Mouse (Mus musculus): ENCODE measurements around the gene Fry. TPM values are rescaled to one million over a fixed set of nuclear protein-coding genes. Genes with fewer than 3 reads are reported as not detected.

Gene Fry
- polyA plus RNA-seq, 1 experiment from 2014 or later = 3.2 TPM

DNA sequence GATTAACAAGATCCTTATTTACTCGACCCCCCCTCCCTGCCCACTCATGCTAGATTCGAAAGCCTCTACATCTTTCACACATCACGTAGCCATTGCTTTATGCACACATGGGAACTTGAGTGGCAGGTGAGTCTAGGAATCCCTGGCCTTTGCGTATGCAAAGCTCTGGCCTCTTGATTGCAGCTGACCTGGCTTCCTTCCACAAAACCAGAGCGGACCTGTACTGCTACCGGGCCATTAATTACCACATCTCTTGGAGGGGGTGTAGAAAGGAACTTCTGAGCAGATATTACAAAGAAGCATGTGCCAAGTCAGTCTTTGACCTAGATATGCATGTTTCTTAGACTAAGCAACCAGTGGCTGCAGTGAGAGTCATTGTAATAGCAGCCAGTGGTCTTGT is 55.4 kb downstream of the Fry start:
- 64% methylated on average over 6 of the region's 6 CpGs for WGBS (ENCODE audit: insufficient replicate concordance)
- 0 out of 2 replicates have a peak, but pooled peaks have one; percentile 16 for ATAC-seq
- Histone ChIP-seq H3K9me3 (ENCODE audit: low read length) (no peaks in the 10 kb centered on the region), H3K4me1 (ENCODE audit: insufficient read depth) (peaks cover 13% of the 10 kb centered on the region), H3K27me3 (ENCODE audit: insufficient read depth, low read length) (no peaks in the 10 kb centered on the region), H3K36me3 (replicated peaks; ENCODE audit: insufficient read depth, low read length) (no peaks in the 10 kb centered on the region), H3K4me3 (ENCODE audit: low read depth, low read length) (no peak overlapping the region), H3K4me2 (ENCODE audit: low read depth, low read length) (no peak overlapping the region), H3K9ac (replicated peaks) (no peak overlapping the region), H3K27ac (ENCODE audit: low read depth) (peak overlapping the region; percentile 29; the same call in 1 of the 2 replicates)
- no peak for TF ChIP-seq CTCF (IDR thresholded peaks at IDR 0.05; ENCODE audit: low read depth)
- TF ChIP-seq EP300 (IDR thresholded peaks at IDR 0.05; ENCODE audit: low read depth) = no peak
- DNase-seq = no peak

DNA sequence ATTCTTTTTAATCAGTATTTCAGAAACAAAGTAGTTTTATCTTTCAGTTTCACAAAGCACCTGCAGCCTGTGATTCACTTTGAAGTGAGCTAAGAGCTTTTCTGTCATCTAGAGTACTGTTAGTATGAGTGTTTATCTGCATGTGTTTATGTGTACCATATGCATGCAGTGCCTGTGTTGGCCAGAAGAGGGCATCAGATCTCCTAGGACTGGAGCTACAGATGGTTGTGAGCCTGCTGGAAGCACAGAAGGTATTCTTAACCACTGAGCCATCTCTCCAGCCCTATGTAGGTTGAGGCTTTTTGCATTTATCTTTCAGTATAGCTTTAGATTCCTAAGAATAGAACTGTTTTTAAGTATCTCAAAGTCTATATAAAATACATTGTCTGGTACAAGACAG is 56.5 kb downstream of the Fry start:
- no peaks in the 10 kb centered on the region for H3K27me3 ChIP-seq (ENCODE audit: insufficient read depth, low read length)
- H3K27ac ChIP-seq (ENCODE audit: low read depth) = no peak overlapping the region
- no peaks in the 10 kb centered on the region for H3K9me3 ChIP-seq (ENCODE audit: low read length)
- H3K4me2 ChIP-seq (ENCODE audit: low read depth, low read length) = no peak overlapping the region
- no peak for DNase-seq
- peaks cover 15% of the 10 kb centered on the region for H3K4me1 ChIP-seq (ENCODE audit: insufficient read depth)
- H3K36me3 ChIP-seq (replicated peaks; ENCODE audit: insufficient read depth, low read length) = no peaks in the 10 kb centered on the region
- TF ChIP-seq EP300 (IDR thresholded peaks at IDR 0.05; ENCODE audit: low read depth) (no peak), CTCF (IDR thresholded peaks at IDR 0.05; ENCODE audit: low read depth) (peak; percentile 41)
- no peak overlapping the region for H3K4me3 ChIP-seq (ENCODE audit: low read depth, low read length)
- no peak for ATAC-seq
- H3K9ac ChIP-seq (replicated peaks) = no peak overlapping the region

DNA sequence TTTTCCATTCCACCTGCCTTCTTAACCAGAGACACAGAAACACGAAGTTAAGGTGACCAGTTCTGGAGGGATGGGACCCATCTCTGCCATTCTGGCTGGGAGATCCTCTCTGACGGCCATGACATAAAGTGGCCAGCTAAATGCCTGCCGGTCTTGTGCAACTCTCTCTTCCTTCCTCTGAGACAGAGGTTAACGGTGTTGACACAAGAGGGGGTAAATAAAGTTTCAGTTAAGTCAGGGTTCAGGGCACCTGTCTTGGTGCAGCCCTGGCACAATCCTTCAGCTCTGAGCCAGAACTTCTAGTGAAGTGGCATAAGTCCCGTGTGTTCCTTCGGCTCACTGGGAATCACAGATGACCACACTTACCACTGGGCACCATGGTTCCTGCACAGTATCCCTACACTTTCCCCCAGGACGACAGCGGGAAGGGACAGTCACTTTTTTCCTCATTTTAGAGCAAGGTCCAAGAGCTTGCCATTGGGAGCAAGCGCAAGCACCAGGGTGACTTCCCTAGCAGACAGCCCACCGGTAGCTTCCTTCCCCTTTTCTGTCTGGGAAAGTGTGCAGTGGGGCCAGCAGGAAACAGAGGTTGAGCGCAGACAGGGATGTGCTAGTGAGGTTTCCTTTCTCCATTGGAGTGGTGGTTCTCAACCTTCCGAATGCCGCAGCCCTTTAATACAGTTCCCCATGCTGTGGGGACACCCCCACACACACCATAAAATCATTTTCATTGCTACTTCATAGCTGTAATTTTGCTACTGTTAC is 58.0 kb downstream of the Fry start:
- Histone ChIP-seq H3K27ac (ENCODE audit: low read depth) (peak overlapping the region; percentile 67), H3K9ac (replicated peaks) (no peak overlapping the region), H3K4me3 (ENCODE audit: low read depth, low read length) (no peak overlapping the region), H3K4me1 (ENCODE audit: insufficient read depth) (peaks cover 18% of the 10 kb centered on the region), H3K36me3 (replicated peaks; ENCODE audit: insufficient read depth, low read length) (no peaks in the 10 kb centered on the region), H3K27me3 (ENCODE audit: insufficient read depth, low read length) (no peaks in the 10 kb centered on the region), H3K4me2 (ENCODE audit: low read depth, low read length) (peak overlapping the region; percentile 51), H3K9me3 (ENCODE audit: low read length) (no peaks in the 10 kb centered on the region)
- ATAC-seq = peak; percentile 64
- 29% methylated on average over 13 of the region's 13 CpGs for WGBS (ENCODE audit: insufficient replicate concordance)
- TF ChIP-seq CTCF (IDR thresholded peaks at IDR 0.05; ENCODE audit: low read depth) (no peak), EP300 (IDR thresholded peaks at IDR 0.05; ENCODE audit: low read depth) (no peak)
- peak; percentile 23 for DNase-seq

DNA sequence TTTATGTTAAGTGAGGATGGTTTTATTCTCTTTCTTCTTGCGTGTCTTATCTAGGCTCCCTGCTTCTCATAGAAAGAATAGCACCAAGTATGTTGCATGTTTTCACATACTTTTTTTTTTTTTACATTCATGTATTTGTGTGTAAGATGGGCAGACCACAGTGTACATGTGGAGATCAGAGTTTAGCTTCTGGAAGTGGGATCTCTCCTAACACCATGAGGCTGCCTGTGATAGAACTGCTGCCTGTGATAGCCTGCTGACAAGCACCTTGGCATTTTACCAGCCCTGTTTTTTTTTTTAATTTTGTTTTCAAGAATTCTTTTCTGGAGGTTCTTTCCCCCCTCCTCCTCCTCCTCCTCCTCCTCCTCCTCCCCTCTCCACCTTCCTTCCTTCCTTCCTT is 59.3 kb downstream of the Fry start:
- no peaks in the 10 kb centered on the region for H3K27me3 ChIP-seq (ENCODE audit: insufficient read depth, low read length)
- H3K27ac ChIP-seq (ENCODE audit: low read depth) = no peak overlapping the region
- H3K9ac ChIP-seq (replicated peaks) = no peak overlapping the region
- no peaks in the 10 kb centered on the region for H3K9me3 ChIP-seq (ENCODE audit: low read length)
- TF ChIP-seq EP300 (IDR thresholded peaks at IDR 0.05; ENCODE audit: low read depth) (peak; percentile 56; the same call in 1 of the 2 replicates), CTCF (IDR thresholded peaks at IDR 0.05; ENCODE audit: low read depth) (no peak)
- WGBS (ENCODE audit: insufficient replicate concordance) = 57% methylated on average over 1 of the region's 1 CpGs
- H3K4me1 ChIP-seq (ENCODE audit: insufficient read depth) = peaks cover 18% of the 10 kb centered on the region
- no peak for DNase-seq
- H3K4me3 ChIP-seq (ENCODE audit: low read depth, low read length) = no peak overlapping the region
- ATAC-seq = peak; percentile 59; the same call in 1 of the 2 replicates
- H3K36me3 ChIP-seq (replicated peaks; ENCODE audit: insufficient read depth, low read length) = no peaks in the 10 kb centered on the region
- H3K4me2 ChIP-seq (ENCODE audit: low read depth, low read length) = no peak overlapping the region

DNA sequence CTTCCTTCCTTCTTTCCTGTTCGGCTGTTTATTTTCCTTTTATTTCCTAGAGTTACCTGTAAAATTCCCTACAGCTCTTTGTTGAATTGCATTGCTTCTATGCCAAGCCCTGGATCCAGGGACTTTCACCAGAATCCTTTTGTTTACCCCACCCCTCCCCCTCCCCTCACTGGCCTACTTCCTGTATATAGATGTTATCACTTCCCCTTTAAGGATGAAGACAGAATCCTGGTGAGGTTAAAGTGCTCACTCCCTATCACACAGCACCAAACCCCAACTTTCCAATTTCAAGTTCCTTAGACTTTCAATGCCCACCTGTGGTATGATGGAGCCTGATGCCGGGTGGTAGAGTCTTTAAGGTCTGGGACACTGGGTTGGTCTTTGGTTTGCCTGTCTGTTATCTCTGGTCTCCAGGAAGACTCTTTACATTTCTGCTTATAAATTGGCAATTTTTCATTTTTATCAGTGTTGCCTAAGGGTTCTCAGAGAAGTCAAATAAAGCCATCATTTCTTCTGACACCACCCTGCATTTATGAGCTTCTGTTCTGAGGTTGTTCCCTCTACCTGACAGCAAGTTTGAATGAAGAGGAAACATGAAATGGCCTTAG is 59.9 kb downstream of the Fry start:
- TF ChIP-seq CTCF (IDR thresholded peaks at IDR 0.05; ENCODE audit: low read depth) = no peak
- TF ChIP-seq EP300 (IDR thresholded peaks at IDR 0.05; ENCODE audit: low read depth) = peak; percentile 43; the same call in 1 of the 2 replicates
- peak; percentile 45 for ATAC-seq
- Histone ChIP-seq H3K4me1 (ENCODE audit: insufficient read depth) (peaks cover 16% of the 10 kb centered on the region), H3K4me2 (ENCODE audit: low read depth, low read length) (peak overlapping the region; percentile 6; the same call in 1 of the 2 replicates), H3K9ac (replicated peaks) (no peak overlapping the region), H3K27me3 (ENCODE audit: insufficient read depth, low read length) (no peaks in the 10 kb centered on the region), H3K27ac (ENCODE audit: low read depth) (0 out of 2 replicates have a peak overlapping the region, but pooled peaks have one; percentile 4), H3K4me3 (ENCODE audit: low read depth, low read length) (no peak overlapping the region), H3K9me3 (ENCODE audit: low read length) (no peaks in the 10 kb centered on the region), H3K36me3 (replicated peaks; ENCODE audit: insufficient read depth, low read length) (no peaks in the 10 kb centered on the region)
- WGBS (ENCODE audit: insufficient replicate concordance) = 55% methylated on average over 2 of the region's 2 CpGs
- peak; percentile 29 for DNase-seq

DNA sequence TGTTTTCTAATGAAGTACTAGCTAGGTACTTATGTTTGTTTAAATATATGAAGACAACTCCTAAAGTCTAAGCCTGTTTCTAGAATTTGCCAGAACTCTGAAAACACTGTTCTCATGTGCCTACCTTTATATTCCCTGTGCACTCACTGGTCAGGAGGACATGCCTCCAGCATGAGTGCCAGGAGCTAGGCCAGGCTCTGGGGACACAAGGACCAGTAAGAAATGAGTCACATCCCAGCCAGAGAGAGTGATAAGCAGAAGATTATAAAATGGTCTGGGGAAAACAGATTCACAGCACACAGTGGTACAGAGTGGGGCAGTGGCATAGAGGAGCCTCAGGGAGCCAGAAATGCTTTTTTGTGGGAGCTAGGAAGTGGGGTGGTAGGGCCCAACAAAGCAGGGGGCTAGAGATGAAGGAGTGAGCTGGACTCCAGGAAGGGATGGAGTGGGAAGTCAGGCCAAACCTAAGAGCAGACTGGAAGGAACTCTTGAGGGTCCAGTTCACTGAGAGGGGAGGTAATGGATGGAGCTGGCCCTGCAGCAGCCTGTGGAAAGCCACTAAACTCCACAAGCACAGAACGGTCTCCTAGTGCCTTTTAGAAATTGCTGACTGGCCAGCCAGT is 62.7 kb downstream of the Fry start:
- TF ChIP-seq EP300 (IDR thresholded peaks at IDR 0.05; ENCODE audit: low read depth) (no peak), CTCF (IDR thresholded peaks at IDR 0.05; ENCODE audit: low read depth) (no peak)
- no peaks in the 10 kb centered on the region for H3K36me3 ChIP-seq (replicated peaks; ENCODE audit: insufficient read depth, low read length)
- ATAC-seq (no peak), DNase-seq (no peak)
- H3K4me2 ChIP-seq (ENCODE audit: low read depth, low read length) = no peak overlapping the region
- H3K27me3 ChIP-seq (ENCODE audit: insufficient read depth, low read length) = no peaks in the 10 kb centered on the region
- no peaks in the 10 kb centered on the region for H3K9me3 ChIP-seq (ENCODE audit: low read length)
- 80% methylated on average over 1 of the region's 1 CpGs for WGBS (ENCODE audit: insufficient replicate concordance)
- no peak overlapping the region for H3K27ac ChIP-seq (ENCODE audit: low read depth)
- no peak overlapping the region for H3K9ac ChIP-seq (replicated peaks)
- no peak overlapping the region for H3K4me3 ChIP-seq (ENCODE audit: low read depth, low read length)
- peaks cover 16% of the 10 kb centered on the region for H3K4me1 ChIP-seq (ENCODE audit: insufficient read depth)
